Mouse (Mus musculus) megakaryocyte, adult 5-6 weeks (primary cell): ENCODE measurements around the gene Il15. TPM values are rescaled to one million over a fixed set of nuclear protein-coding genes. Genes with fewer than 3 reads are reported as not detected.

ENCODE experiments used
- ATAC-seq: 2 replicates; pipeline ENCODE4 v1.8.0; 2016; ENCODE audit warnings: mild to moderate bottlenecking, inconsistent platforms; ENCODE audit not compliant: poor library complexity, severe bottlenecking
- total RNA-seq, 2 experiments: library from RNA; stranded (forward) in 1 of 2; stranded (reverse) in 1 of 2; fragments of 153-499, 151-499 nt in 1 of 2; fragments of 221-1000, 200-1000 nt in 1 of 2; gene quantifications; 2 replicates each; pipeline versions ENCODE4 v1.2.3 to v1.2.4; 2015 to 2017

Il15 gene
- total RNA-seq (2015) = 40.8 and 54.4 TPM in 2 replicates
- 28.6 and 40.5 TPM in 2 replicates for total RNA-seq (2017)

DNA sequence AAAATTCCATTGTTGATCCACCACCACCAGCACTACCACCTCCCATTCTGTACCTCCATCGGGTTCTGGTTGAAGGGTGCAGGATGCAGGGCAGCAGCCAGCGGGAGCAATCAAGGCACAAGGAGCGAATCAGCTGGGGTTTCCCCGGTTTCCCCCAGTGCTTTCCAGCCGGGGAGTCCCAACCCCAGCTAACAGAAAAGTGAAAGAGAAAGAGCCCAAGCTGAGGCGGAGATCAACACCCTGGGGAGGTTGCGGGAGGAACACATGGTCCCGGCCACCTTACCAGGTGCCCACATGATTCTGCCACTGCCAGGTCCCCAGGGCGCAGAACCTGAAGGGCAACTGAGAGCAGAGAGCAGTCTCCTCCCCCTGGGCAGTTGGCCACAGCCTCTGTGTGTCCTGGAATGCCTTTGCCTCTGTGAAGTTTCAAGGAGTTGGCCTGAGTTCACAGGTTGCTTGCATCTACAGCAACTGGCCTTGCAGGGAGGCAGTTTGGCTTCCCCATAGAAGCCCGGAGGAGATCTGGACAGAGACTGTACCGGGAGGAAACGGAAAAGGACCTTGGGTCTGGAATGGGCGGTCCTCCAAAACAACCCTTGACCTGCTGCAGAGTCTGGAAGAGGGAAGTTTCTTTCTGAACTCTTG is at the start of gene Il15:
Gene Il15, minus strand, starts transcription at position 537 of the 645 bp plus-strand sequence.
- ATAC-seq = peak; percentile 36

- no peak for ATAC-seq
These were observed 41.9 kb upstream of the Il15 start for GRCm38 (mm10) chr8:82444897-82445296.

GRCm38 (mm10) chr8:82416587-82417340 is 13.7 kb upstream of the Il15 start:
- ATAC-seq = peak; percentile 53

DNA sequence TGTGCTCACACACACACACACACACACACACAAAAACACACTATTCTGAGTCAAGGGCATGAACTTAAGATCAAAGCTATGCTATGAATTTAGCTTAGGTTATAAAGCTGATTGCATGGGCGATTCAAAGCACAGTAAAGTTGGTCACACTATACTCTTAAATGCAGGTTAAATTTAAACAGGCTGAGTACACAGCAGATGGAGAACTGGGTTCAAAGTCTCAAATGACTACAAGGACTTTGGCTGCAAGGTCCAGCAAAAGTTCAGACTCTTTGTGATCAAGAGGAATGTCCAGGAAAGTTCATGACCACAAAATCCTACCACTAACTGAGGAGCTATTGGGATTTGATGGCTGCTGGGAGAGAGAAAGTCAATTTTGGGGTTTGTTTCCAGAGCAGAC is 12.5 kb upstream of the Il15 start:
- ATAC-seq = no peak

DNA sequence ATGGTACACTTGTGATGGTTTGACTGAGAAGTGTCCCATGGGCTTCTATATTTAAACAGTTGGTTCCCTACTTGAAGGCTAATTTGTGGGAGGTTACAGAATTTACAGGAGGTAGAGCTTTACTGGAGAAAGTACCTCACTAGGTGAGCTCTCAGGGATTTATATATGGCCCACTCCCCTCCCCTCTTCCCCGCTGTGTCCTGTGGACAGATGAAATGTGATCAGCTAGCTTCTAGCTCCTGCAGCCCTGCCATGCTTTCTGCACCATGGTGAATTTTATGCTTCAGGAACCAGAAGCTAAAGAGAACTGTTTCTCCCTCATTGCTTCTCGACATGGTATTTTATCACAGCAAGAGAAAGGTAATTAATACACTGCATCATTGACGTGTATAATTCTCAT is 7.1 kb upstream of the Il15 start:
- no peak for ATAC-seq

GRCm38 (mm10) chr8:82407060-82407459 is 4.0 kb upstream of the Il15 start:
- no peak for ATAC-seq

DNA sequence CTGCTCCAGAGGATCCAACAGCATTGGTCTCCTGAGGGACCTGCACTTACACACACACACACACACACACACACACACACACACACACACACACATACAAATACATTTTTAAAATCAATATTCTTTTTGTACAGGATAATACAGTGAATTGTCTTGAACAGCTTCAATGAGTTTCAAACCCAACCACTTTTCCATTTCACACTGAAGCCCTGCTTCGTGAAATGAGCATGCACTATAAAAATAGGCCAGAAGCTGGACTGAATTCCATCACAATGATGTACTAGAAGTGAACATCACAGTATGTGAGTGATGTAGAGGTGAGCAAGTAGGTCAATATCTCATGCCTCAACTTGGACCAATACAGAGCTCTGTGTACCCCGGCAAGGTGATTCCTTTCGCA is 1.0 kb upstream of the Il15 start:
- ATAC-seq = no peak

GRCm38 (mm10) chr8:82402261-82402685 is 749 bp downstream of the Il15 start:
- peak; percentile 43 for ATAC-seq

GRCm38 (mm10) chr8:82401490-82401889 is 1.5 kb downstream of the Il15 start:
- ATAC-seq = no peak

DNA sequence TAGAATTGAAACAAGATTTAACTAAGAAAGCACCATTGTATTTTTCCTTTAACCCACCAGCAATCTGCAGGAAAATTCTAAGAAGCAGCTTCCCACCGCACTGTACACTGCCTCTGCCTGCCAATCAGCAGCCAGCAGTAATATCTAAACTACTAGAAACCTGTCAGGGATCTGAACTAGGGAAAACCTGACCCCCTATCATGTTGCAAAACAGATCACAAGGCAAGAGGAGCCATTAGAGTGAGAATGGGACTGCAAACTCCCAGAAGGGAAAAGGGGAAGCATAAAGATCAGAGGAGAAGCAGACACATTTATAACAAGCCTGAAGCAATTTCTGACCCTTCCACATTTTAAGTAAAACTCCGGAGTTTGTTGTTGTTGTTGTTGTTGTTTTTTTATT is 2.0 kb downstream of the Il15 start:
- ATAC-seq = peak; percentile 17

GRCm38 (mm10) chr8:82400376-82400775 is 2.6 kb downstream of the Il15 start:
- ATAC-seq = no peak

DNA sequence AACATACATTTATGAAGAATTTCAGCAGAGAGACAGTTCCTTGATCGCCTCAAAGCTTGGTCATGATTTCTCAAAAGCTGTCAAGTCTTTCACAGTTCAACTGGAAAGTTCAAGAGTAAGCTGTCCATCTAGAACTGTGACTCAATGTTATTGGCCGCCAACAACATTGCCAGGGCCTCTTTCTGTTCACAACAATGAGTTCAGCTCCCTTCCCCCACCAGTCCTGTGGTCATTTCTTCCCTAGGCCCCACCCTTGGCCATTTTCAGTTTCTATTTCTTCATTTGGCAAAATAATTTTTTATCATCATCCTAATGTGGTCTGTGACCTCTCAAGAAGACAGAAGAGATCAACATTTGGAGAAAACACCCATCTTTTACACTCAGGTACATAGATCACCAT is 4.5 kb downstream of the Il15 start:
- ATAC-seq = peak; percentile 58

GRCm38 (mm10) chr8:82391258-82391657 is 11.8 kb downstream of the Il15 start:
- ATAC-seq = peak; percentile 53

DNA sequence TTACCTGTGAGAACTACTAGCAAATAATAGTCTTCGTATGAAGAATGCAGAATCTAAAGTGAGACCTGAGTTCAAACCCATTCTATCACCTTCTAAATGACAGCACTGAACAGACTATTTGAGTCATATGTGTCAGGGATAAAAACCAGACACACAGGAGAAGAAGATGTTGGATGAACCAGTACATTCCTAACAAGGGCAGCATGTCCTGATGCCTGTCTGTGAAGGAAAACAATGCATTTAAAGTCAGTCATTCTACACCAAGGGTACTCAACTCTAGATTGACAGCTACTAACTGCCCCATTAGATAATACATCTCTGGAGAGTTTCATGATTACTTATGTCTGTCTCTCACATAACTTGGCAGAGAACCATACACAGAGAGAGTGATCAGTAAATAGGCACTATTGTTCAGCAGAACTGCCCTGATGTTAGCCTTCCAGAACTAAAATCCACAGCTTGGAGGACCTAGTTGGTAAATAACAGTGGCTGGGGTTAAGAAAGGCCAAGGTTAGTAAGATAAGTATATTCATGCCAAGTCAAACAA is 14.6 kb downstream of the Il15 start:
- ATAC-seq = no peak

- ATAC-seq = no peak
These were observed 15.4 kb downstream of the Il15 start for GRCm38 (mm10) chr8:82387614-82388013.

- ATAC-seq = no peak
These were observed 17.2 kb downstream of the Il15 start for GRCm38 (mm10) chr8:82385867-82386266.

- peak; percentile 30 for ATAC-seq
These were observed 18.4 kb downstream of the Il15 start for GRCm38 (mm10) chr8:82384458-82385234.

DNA sequence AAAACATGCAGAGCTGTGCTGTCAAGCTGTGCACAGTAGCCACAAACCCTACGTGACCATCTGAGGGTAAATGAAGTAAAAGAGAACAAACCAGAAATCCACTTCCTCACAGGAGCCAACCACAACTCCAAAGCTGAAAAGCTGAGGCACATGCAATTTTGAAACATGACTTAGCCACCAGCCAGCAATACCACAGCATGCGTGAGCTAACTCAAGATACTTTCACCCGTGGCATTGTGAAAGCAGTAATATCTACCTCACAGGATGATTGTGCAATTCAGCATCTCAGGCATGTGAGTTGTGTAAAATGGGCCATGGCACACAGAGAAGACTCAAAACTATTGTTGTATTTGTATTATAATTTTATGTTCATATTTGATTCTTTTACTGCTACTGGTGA is 19.7 kb downstream of the Il15 start:
- peak; percentile 94 for ATAC-seq

DNA sequence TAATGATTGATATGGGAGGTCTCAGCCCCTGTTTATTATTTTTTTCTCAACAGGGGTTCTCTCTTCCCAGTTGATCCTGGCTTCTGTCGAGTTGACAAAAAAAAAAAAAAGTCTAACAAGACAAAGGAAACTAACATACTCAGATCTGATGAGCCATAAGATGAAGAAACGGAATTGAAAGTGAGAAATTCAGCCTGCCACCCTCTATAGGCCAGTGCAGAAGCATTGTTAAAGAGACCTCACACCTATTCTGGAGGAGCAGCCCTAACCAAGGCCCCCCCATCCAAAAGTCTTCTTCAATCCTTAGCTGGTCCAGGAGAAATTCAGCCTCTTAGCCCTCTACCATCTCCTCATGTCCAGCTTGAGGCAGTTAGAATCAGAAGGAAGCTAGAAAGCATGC is 20.7 kb downstream of the Il15 start:
- peak; percentile 34 for ATAC-seq

DNA sequence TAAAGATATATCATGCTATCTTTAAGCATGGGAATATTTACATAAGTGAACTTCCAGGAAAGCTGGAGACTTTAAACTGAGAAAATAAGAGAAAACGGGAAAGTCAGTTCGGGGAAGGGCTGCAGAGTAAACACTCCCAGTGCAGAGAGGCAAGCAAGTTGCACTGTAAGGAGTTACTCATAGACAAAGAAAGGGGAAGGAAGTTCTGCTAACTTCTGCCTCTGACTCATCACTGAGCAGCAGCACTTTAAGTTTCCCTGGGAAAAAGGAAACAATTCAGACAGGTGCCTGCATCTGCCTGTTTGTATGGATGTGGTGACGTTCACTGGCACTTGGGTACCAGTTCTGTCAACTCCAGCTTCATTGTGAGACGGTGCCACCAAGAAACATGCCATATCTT is 28.6 kb downstream of the Il15 start:
- ATAC-seq = peak; percentile 93

DNA sequence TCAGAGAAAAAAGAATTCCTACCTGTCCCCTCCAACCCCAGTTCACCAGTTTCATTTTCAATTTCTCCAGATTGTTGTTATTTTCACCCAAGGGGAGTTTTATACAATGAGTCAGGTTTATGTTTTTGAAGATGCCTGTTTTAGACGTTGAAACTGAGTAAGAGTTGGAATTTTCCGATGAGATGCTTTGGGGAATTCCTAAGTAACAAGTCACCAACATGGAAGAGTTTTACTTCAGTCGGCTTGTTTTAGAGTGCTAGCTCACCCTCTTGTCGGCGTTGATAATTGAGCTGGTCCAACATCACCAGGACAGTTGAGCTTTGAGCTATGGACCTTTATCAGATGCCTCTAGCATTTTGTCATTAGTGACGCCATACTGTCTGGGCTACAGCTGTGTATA is 30.2 kb downstream of the Il15 start:
- no peak for ATAC-seq
